Comparison of ENCODE assay signal across 22 mouse cellular contexts in the genomic region with DNA sequence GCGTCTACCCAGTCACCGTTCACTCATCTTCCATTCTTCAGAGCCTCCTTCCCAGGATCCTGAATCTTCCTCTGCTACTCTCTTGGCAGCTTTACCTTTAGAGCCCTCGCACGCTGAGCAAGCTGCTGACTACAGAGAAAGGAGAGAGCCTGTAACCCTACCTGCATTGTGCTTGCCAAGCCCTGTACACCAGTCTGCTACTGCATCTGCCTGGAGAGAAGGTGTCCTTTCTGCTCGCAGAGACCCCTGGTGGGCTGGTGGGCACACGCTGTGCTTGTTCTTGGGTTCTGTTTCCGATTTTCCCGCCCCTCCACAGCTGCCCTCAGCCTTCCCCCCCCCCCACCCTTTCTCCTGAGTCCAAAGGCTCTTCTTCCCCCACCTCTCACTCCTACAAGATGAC. TPM values are rescaled to one million over a fixed set of nuclear protein-coding genes. Genes with fewer than 3 reads are reported as not detected.
DNase-seq lines count a peak whose midpoint lies in the region; ATAC-seq and TF ChIP-seq lines count a peak whose summit lies in the region.
"Had no signal": no experiment of that assay in that cellular context is flagged by ENCODE, and none has a peak within 500 bp of the region (broad histone marks: within the 10 kb centered on the region; RNA-seq: fewer than 3 reads in every experiment).

No protein-coding gene starts in this region.

- no peak overlapping the region for H3K4me3 ChIP-seq in gastrocnemius, adult 2 months
- no peak overlapping the region for H3K4me3 ChIP-seq in heart, postnatal 0 days (ENCODE audit: low read depth, low read length)
- no peak overlapping the region for H3K4me3 ChIP-seq in embryonic fibroblast, embryonic 13.5 days (ENCODE audit: insufficient read depth, low read length)
- H3K4me3 ChIP-seq: erythroblast, embryonic 14.5 days; limb, embryonic 12.5 days had no signal

- H3K27me3 ChIP-seq in heart, postnatal 0 days (ENCODE audit: control insufficient read depth, insufficient read depth, low read length) = no peaks in the 10 kb centered on the region
- H3K27me3 ChIP-seq: limb, embryonic 12.5 days had no signal

- H3K27ac ChIP-seq in gastrocnemius, adult 2 months = peak overlapping the region; percentile 35; the same call in 1 of the 2 replicates
- H3K27ac ChIP-seq in heart, postnatal 0 days (ENCODE audit: low read depth) = no peak overlapping the region
- peak overlapping the region; percentile 76 for H3K27ac ChIP-seq in embryonic fibroblast, embryonic 13.5 days (ENCODE audit: insufficient read depth, low read length)
- H3K27ac ChIP-seq: hindbrain, embryonic 14.5 days had no signal

- no peaks in the 10 kb centered on the region for H3K9me3 ChIP-seq in heart, postnatal 0 days (replicated peaks; ENCODE audit: control insufficient read depth, low read length)

- no peak overlapping the region for H3K9ac ChIP-seq in heart, postnatal 0 days (replicated peaks; ENCODE audit: low read depth, low read length)
- H3K9ac ChIP-seq: hindbrain, embryonic 14.5 days; limb, embryonic 12.5 days had no signal

- no peak for TF ChIP-seq EP300 in heart, postnatal 0 days (IDR thresholded peaks at IDR 0.05; ENCODE audit: low read depth)

- TF ChIP-seq CTCF in gastrocnemius, adult 2 months (IDR thresholded peaks at IDR 0.05) = no peak
- peak; percentile 13; the same call in 1 of the 2 replicates for TF ChIP-seq CTCF in heart, postnatal 0 days (IDR thresholded peaks at IDR 0.05; ENCODE audit: low read depth)
- no peak for TF ChIP-seq CTCF in embryonic fibroblast, embryonic 13.5 days (IDR thresholded peaks at IDR 0.05; ENCODE audit: borderline replicate concordance, insufficient read depth, low read length)

- H3K4me1 ChIP-seq in heart, postnatal 0 days (ENCODE audit: control insufficient read depth, insufficient read depth) = peaks cover 34% of the 10 kb centered on the region
- peaks cover 29% of the 10 kb centered on the region for H3K4me1 ChIP-seq in embryonic fibroblast, embryonic 13.5 days (ENCODE audit: control insufficient read depth, insufficient read depth, low read length)

- intact Hi-C loops in gastrocnemius, adult 2 months (cut with DNase I) = no loop called here
- intact Hi-C loops in heart, postnatal 14 days (cut with DNase I) = loop anchor here (5.0 kb wide), 1 partner anchor 700 kb away; no protein-coding TSS in a partner anchor

- peaks cover 30% of the 10 kb centered on the region for H3K36me3 ChIP-seq in heart, postnatal 0 days (replicated peaks; ENCODE audit: control insufficient read depth, insufficient read depth, low read length)

- no peak for TF ChIP-seq POLR2A in embryonic fibroblast, embryonic 13.5 days (IDR thresholded peaks at IDR 0.05; ENCODE audit: low read depth, low read length)

- DNase-seq in gastrocnemius, adult 2 months = peak; percentile 72
- no peak for DNase-seq in gastrocnemius, adult 18-20 months (ENCODE audit: low spot score)
- no peak for DNase-seq in heart, postnatal 0 days (ENCODE audit: low spot score)
- no peak for DNase-seq in heart, postnatal 14 days
- peak; percentile 34 for DNase-seq in brain, adult 2 months (ENCODE audit: low read depth, low spot score)
- DNase-seq in liver = no peak
- no peak for DNase-seq in left cerebral cortex, adult 8-10 months (ENCODE audit: low spot score in 2 of 2)
- DNase-seq: adrenal gland, postnatal 36 days; cerebellum, adult 11 months; kidney, adult 8-10 months; layer of hippocampus, postnatal 36 days; thymus, postnatal 4 days had no signal

- WGBS in heart, postnatal 0 days = 81% methylated on average over 7 of the region's 8 CpGs

- ATAC-seq in heart, postnatal 0 days (ENCODE audit: insufficient read depth, low read depth) = no peak
- ATAC-seq: activated CD4-positive, CD25-positive, alpha-beta regulatory T cell, adult 4 months; forebrain, embryonic 16.5 days; midbrain, embryonic 16.5 days had no signal

- H3K4me2 ChIP-seq in heart, postnatal 0 days (ENCODE audit: low read depth, low read length) = no peak overlapping the region
- H3K4me2 ChIP-seq: hindbrain, embryonic 14.5 days; limb, embryonic 12.5 days had no signal

RNA-seq across cellular contexts. Expression of a gene that starts 30.6 kb away (rescaled TPM):
- 10 to 100 TPM; 30.2 to 54.1 TPM for total RNA-seq in gastrocnemius, adult 2 months (2021)
- 10 to 100 TPM; 25.3 to 36.5 TPM for total RNA-seq in gastrocnemius, adult 18-20 months (2021)
- 289 and 316 TPM in 2 replicates for total RNA-seq in heart, postnatal 0 days (2014; rRNA removed; ENCODE audit: low replicate concordance)
- polyA plus RNA-seq in heart, postnatal 0 days (2015; fragmentation: Nextera tagmentation; extraction: Ambion mirVana) = 271 and 272 TPM in 2 replicates
- total RNA-seq in heart, postnatal 14 days (2021) = 100 to 1,000 TPM; 221 to 228 TPM
- polyA plus RNA-seq in embryonic fibroblast, embryonic 13.5 days (2011; ENCODE audit: insufficient read length, low read depth, missing spikeins) = 1,166 and 1,394 TPM in 2 replicates
- 10 to 100 TPM; 31.0 to 39.0 (median 36.1) TPM for total RNA-seq in left cerebral cortex, adult 8-10 months (2022)

RNA-seq across cellular contexts. Expression of a gene that starts 53.7 kb away (rescaled TPM):
- not detected for total RNA-seq in gastrocnemius, adult 2 months (2021)
- total RNA-seq in gastrocnemius, adult 18-20 months (2021) = not detected
- total RNA-seq in heart, postnatal 0 days (2014; rRNA removed; ENCODE audit: low replicate concordance) = 3.7 and 8.4 TPM in 2 replicates
- polyA plus RNA-seq in heart, postnatal 0 days (2015; fragmentation: Nextera tagmentation; extraction: Ambion mirVana) = 3.5 and 4.2 TPM in 2 replicates
- total RNA-seq in heart, postnatal 14 days (2021) = under 1 TPM; 0.37 to 0.43 TPM
- not detected in 2 replicates for polyA plus RNA-seq in embryonic fibroblast, embryonic 13.5 days (2011; ENCODE audit: insufficient read length, low read depth, missing spikeins)
- under 1 TPM in 1 of 4 experiments, not detected in 3; 0.30 TPM for total RNA-seq in left cerebral cortex, adult 8-10 months (2022)
- total RNA-seq: megakaryocyte, adult 5-6 weeks had no signal
- polyA plus RNA-seq: activated CD4-positive, CD25-positive, alpha-beta regulatory T cell, adult 4 months; erythroblast, embryonic 14.5 days; hindbrain, embryonic 14.5 days; large intestine, adult 2 months; midbrain, embryonic 16.5 days; neural tube, embryonic 11.5 days had no signal

Comparison
In these comparisons a context has a peak if more than half of its experiments do, and no peak if none do; other contexts are left out.
1. DNase-seq: peak in gastrocnemius, adult 2 months (single experiment) and brain, adult 2 months (single experiment); none in gastrocnemius, adult 18-20 months (single experiment), heart, postnatal 0 days (single experiment), heart, postnatal 14 days (0 of 2), liver (single experiment) and left cerebral cortex, adult 8-10 months (0 of 2).